Mouse (Mus musculus) megakaryocyte-erythroid progenitor cell, adult 5-6 weeks (primary cell): Measurements from ENCODE around the gene Cntrob. TPM values are rescaled to one million over a fixed set of nuclear protein-coding genes. Genes with fewer than 3 reads are reported as not detected.
A peak's percentile ranks its signal among the peaks of the same experiment; 100 is the strongest.

Experiments
- ATAC-seq: replicated peaks from 2 replicates; pipeline ENCODE4 v1.8.0; 2016; ENCODE audit warnings: mild to moderate bottlenecking, inconsistent platforms; ENCODE audit not compliant: severe bottlenecking, poor library complexity, low FRiP score, low TSS enrichment
- total RNA-seq, 2 experiments: library from RNA; stranded (forward) in 1 of 2; stranded (reverse) in 1 of 2; fragments of 200-1000, 215-1000 nt in 1 of 2; fragments of >200 nt in 1 of 2; fragmentation: Nextera tagmentation in 1 of 2; gene quantifications; 2 replicates each; pipeline ENCODE4 v1.2.3; 2014 to 2017

Gene Cntrob
- total RNA-seq (2014; fragmentation: Nextera tagmentation), result 40.0 and 56.6 TPM in 2 replicates
- 19.7 and 31.6 TPM in 2 replicates for total RNA-seq (2017)

GRCm38 (mm10) chr11:69323667-69324111, at the start of gene Cntrob, which contains the start of gene Trappc1:
Cntrob (minus strand) TSS chr11:69323775.
Trappc1 (plus strand) TSS chr11:69323980.
- ATAC-seq, result peak; percentile 92

GRCm38 (mm10) chr11:69372780-69373170, 49.2 kb upstream of the Cntrob start:
- no peak for ATAC-seq

- peak; percentile 59 for ATAC-seq
Measured at GRCm38 (mm10) chr11:69372056-69372779, 48.6 kb upstream of the Cntrob start.

DNA sequence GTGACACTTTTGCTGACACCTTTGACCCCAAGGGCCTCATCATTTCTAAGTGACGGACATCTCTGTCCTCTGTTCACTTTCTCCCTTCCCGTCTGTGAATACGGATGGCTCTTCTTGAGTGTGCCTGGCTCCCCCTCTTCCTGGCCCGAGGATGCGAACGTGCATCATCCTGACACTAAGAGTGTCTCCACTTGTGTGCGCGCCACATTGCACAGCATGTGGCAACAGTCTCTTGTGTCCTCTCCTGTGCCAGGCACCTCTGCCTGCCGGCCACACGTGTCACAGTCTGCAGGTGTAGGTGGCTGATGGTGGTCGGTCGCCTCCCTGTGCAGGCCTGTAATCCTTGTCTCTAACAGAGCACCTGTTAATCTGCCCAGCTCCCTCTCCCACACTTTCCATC, 48.0 kb upstream of the Cntrob start:
- peak; percentile 16; the same call in 1 of the 2 replicates for ATAC-seq

DNA sequence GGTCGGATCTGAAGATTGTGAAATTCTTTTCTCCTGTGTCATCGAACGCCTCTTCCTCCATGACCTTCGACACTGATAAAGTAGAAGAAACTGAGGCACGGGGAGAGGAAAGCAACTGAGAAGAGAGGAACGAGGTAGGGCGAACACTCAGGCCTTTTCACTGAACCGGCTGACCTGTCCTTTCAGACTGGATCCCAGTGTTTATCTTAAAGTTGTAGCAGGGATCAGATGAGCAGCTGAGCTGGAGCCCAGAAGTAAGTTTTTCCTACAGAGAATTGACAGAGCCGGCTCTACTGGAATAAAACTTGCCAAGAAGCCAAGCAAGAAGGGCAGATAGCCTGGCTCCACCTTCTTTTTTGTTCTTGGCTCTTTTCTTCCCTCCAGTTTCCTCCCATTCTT, 47.2 kb upstream of the Cntrob start:
- ATAC-seq, result no peak

DNA sequence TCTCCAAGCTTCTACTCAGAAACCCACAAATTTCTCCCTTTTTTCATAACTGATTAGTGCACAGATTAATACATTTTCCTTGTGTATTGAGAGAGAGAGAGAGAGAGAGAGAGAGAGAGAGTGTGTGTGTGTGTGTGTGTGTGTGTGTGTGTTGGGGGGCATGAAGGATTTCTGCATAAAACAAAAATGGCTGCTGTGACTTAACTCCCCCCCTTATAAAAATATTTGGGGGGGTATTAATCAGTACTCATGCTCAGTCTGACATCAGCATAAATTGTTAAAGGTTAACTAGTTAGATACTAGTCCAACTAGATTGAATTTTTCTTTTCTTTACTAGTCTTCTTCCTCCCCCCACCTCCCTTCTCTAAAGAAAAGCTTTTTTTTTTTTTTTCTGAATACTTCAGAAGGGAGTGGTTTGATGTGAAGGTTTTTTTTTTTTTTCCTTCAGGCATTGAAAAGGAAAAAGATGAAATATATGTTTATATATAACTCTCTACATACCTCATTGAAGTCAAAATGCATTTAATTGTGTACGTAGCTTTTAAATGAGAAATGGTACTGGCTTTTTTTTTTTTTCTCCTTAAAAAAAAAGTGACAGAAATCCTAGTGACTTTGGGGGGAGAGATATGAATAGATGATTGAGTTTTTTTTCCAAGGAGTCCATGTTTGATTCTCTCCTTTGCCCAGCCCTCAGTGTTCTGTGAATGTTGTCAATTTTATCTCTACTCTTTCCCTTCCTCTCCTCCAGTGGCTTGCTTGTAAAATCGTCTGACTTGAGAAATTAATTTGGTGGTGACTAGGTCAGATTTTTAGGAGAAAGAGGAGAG, 46.6 kb upstream of the Cntrob start:
- ATAC-seq, result no peak

DNA sequence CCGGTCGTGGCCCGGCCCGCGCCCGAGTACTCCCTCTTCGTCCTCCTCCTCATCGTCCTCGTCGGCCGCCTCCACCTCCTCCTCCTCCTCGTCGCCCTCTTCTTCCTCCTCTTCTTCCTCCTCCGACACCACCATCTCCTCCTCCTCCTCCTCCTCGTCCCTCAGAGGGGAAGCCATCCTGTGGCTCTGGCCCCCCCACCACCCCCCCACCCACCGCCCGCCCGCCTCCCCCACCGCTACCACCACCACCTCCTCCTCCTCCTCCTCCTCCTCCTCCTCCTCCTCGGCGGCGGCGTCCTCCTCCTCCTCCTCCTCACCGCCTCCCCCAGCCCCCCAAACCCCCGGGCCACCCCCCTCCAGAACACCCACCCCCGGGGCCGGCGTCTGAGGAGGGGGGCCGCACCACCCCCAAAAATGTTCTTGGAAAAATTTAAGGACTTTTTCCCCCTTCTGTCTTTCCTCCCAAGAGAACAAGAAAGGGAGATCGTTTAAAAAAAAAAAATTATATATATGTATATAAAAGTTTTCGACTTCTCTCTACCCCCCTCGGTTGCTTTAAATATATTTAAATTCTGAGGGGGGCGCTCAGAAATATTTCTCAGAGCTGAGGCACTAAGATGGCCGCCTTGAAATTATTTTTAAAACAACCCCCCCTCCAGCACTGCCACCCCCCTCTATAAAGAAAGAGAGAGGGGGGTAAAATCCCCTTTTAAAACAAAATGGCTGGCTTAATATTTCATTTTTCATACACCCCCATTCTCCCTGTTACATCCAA, 45.8 kb upstream of the Cntrob start, which contains the start of gene Chd3:
Gene Chd3 (minus strand): TSS at position 192 of the 775 bp plus-strand sequence.
- no peak for ATAC-seq

DNA sequence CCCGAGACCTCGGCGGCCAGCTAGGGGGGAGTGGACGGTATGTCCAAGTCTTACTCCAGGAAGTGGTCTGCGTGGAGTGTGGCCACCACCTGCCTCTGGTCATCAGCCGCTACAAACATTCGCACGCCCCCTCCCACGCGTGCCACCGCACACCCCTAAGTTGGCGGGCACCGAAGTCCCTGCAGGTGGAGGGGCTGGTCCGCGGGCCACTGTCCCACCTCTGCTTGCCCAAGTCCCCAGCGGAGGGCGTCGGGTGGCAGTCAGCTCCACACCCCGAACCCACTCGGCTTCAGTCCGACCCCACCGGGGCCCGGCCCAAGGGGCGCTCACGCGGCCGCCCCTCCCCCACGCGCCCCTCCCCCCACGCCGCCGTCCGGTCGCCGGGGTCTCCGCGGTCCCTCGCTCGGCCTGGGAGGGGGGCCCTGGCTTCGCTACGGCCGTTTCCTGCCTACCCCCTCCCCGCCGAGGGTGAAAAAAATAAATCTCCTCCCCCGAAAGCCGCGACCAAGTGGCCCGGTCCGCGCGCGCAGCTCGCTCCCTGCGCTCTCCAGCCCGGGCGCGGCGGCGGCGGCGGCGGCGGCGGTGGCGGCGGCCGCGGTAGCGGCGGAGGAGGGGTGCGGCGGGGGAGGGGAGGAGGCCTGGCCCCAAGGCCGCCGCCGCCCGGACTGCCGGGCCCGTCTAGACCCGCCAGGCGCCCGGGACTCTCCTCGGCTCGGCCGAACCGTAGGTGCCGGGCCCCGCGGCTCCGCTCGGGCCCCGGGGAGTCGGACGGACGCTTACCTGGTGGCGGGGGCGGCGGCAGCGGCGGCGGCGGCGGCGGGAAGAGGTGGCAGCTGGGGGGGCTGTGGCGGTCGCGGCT, 45.0 kb upstream of the Cntrob start:
- ATAC-seq, result no peak

DNA sequence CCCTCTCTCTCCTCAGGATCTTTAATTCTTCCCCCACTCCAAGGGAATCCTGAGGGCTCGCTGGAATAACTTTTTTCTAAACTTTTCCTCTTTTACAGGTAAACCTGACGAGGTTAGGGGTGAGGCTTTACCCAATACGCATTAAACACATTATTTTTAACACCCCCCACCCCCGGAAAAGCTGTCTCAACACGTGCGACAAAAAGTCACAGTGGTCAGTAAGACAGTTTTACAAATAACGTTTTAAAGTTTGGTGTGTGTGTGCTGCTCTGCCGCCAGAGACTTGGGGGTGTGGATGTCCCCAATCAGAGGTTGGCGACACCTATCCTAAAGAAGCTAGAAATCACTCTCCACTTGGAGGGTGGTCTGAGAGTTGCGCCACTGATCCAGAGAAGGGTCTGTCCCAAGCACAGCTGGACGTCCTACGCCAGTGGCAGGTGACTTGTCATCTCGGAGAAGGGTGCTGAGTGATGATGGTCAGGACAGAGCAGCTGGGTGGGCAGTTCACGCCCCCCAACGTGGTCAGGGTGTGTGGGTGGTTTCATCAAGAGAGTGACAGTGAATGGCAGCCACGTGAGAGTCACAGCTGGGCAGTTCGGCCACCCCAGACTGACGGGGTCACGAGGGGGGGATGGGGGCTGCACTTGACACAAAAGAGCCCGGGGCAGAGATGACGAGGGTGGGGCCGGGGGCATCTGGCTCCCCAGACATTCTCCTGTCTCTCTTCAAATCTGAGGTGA, 44.2 kb upstream of the Cntrob start:
- no peak for ATAC-seq

- ATAC-seq, result no peak
Measured at GRCm38 (mm10) chr11:69366855-69367615, 43.5 kb upstream of the Cntrob start.

DNA sequence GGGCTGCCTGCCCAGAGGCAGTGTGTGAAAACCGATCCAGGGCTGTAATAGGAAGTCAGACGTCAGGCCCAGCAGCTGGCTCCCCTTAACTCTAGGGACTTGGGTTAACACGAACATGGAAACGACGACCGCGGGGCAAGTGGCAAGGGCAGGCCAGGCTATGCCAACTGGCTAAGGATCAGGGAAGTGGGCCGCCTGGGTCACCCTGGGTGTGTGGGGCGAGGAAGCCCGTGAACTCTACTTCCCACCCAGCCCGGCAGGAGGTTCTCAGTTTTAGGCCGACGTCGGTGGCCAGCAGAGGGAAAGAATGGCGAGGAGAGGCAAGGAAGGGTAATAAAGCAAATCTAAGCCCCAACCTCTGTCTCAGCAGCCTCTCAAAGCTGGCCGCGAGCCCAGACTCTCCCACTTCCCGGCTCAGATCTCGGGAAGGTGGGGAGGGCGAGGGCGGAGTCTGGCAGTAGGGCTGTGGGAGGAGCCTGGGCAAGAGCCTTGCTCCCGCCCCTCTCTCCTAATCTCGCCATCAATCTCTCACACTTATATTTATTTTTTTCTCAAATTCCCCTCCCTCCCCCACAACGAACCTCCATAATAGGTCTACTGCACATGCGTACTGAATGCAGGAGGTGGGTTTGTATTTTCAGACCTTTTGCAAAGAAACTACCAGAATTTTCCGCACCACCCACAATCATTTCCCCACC, 42.7 kb upstream of the Cntrob start:
- peak; percentile 78 for ATAC-seq

DNA sequence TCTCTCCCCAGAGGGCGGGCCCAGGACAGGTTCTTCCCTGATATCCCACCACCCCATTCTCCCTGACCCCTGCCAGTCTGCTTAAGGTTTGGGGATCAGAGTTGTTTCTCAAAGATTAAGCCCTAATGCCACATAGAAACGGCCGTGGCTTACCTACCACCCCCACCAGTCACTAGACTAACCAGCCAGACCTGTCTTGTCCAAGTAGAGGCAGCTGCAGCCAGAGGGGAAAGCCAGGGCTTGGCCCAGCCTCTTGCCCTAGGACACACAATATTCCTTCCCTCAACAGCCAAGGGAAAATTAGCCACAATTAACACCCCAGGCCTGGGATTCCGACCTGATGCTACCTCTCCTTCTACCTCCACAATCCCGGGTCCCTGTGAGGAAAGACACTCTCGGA, 42.1 kb upstream of the Cntrob start:
- no peak for ATAC-seq

DNA sequence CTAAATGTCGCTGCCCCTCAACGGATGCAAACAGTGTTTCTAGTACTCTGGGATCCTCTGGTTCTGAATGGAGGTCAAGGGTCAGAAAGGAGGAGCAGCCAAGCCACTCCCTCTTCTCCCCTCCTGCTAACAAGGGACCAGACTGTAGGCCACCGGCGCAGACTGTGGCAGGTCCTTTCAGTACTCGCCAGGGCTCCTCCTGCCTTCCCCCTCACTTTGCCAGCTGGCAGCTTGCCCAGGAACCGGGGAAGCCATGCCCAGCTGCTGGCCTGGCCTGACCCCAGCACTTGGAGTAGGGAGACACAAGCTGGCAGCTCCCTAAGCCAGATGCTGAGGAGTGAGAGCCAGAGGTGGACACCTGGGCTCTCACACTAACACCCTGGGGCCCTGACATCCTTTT, 41.3 kb upstream of the Cntrob start:
- peak; percentile 23 for ATAC-seq

DNA sequence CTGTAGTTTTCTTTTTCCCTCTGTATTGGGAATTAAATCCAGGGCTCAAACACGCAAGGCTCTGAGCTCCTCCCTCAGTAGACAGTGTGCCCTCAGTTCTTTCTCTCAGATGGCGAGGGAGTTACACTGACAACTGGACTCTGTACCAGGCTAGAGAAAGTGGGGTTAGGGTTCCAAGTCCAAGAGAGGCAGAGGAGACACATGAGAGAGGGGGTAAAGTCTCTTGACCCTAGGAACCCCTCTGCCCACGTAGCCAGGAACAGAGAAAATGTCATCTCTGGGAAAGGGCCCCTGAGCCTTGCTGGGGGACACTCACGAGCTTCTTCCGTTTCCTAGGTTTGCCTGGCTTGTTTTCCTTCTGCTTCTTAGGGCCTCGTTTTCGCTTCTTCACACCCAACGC, 40.8 kb upstream of the Cntrob start:
- ATAC-seq, result no peak

DNA sequence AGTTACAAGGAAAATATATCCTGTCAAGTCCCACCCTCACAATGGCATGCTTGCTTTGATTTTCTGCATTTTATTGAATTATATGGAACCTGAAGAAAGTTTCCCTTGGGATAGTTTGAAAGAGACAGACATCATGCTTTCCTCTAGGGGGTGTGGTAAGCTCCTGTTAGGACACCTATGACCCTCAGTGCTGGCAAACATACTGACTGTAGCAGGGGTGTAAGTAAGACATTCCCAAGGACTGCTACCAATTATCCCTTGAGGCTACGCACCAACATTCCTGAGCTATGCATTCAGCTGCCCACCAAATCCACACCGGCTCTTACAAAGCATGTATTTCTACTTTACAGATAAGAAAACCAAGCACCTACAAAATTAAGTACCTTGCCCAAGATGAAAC, 38.9 kb upstream of the Cntrob start:
- no peak for ATAC-seq

DNA sequence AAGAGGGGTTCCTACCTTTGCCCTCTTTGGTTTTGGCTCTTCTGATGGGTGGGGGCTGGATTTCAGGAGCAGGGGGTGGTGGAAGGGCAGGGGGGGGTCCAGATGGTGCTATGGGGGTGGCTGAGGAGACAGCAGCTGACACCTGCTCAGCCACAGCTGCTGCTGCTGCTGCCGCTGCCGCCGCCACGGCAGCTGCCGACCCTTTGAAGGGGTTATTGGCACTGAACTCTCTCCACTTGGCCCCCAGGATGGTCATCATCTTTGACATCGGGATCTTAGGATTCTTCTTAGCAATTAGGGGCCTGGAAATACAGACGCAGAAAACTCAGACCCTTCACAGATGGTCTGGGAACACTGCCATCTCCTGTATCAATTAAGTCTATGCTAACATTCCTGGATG, 38.4 kb upstream of the Cntrob start:
- ATAC-seq, result no peak

DNA sequence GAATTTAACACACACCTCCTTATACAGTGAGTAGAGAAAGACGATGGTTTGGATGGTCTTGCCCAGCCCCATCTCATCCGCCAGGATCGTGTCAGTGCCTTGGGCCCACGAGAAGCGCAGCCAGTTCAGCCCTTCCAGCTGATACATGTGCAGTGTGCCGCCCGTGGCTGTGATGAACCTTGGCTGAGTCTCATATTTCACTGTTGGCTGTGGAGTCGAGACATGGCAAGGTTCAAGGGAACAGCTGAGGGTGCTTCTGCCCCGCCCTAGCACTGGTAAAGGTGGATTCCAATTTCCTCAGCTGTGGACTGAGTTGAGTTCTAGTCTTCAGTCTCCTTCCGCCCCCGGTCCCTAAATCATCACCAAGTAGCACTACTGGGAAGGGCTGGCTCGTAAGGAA, 34.1 kb upstream of the Cntrob start:
- no peak for ATAC-seq
